Mouse (Mus musculus) kidney, adult 2 months (tissue): Measurements from ENCODE around the gene Pcca. TPM values are rescaled to one million over a fixed set of nuclear protein-coding genes. Genes with fewer than 3 reads are reported as not detected.

ENCODE experiments used
- DNase-seq: peaks from one replicate; pipeline ENCODE4 v3.0.0; 2021
- H3K27ac ChIP-seq: fragments of 200-500 bp; 2 replicates; pipeline ENCODE4 v1.5.1; 2012; ENCODE audit warnings: low read depth, low read length, control low read depth, inconsistent platforms; ENCODE audit not compliant: insufficient read depth
- H3K27me3 ChIP-seq: fragments of 200-500 bp; replicated peaks from 2 replicates; pipeline ENCODE4 v1.6.1; 2012; ENCODE audit warnings: mild to moderate bottlenecking, moderate library complexity, low read length, inconsistent platforms; ENCODE audit not compliant: control insufficient read depth, insufficient read depth
- H3K36me3 ChIP-seq: fragments of 200-500 bp; 2 replicates; pipeline ENCODE4 v1.6.1; 2012; ENCODE audit warnings: mild to moderate bottlenecking, moderate library complexity, low read length, inconsistent platforms; ENCODE audit not compliant: control insufficient read depth, insufficient read depth
- H3K4me1 ChIP-seq: fragments of 200-500 bp; 2 replicates; pipeline ENCODE4 v1.6.1; 2011; ENCODE audit warnings: low read length; ENCODE audit not compliant: control insufficient read depth, insufficient read depth
- H3K4me3 ChIP-seq: fragments of 200-500 bp; 2 replicates; pipeline ENCODE4 v1.5.1; 2011; ENCODE audit warnings: mild to moderate bottlenecking, low read depth, low read length, control low read depth; ENCODE audit not compliant: insufficient read depth
- CTCF ChIP-seq: fragments of 200-500 bp; conservative IDR thresholded peaks from 2 replicates; pipeline ENCODE4 v1.5.1; 2011; ENCODE audit warnings: low read depth, mild to moderate bottlenecking, control low read depth, low read length, moderate library complexity, mixed read lengths; ENCODE audit not compliant: insufficient read depth, insufficient read length
- POLR2A ChIP-seq: fragments of 200-500 bp; IDR thresholded peaks from one replicate; pipeline ENCODE4 v1.6.1; 2011; ENCODE audit warnings: low read depth, low read length, control low read depth
- WGBS: fragments of 180-500 bp; shearing (Covaris S2); methylation state at CpG from one replicate; pipeline ENCODE4 v1.1.7; 2018; 5-methylcytosine and 5-hydroxymethylcytosine counted together
- polyA plus RNA-seq: library from polyadenylated mRNA; depleted of rRNA; stranded (reverse); fragments of >200 nt; gene quantifications from 2 replicates; pipeline ENCODE4 v1.2.3, GENCODE M21; 2012

Pcca gene
- polyA plus RNA-seq, 1 experiment = 77.1 TPM

DNA sequence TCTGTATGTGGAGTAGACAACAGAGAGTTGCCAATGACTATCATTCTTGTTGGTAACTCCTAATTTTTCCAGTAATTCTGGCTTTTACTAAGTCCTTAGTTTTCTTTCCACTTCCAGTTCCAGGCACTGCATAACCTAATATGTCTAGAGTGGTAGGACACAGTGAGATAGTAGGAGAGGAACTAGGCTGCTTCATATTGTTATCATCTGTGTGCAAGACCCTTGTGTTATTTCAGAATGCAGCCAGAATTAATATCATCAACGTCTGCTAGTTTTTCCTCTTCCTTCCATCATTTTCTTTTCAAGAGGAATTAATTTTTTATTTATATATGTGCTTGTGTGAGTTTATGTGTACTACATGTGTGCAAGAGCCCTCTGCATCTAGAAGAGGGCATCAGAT, 114.1 kb downstream of the Pcca start:
- Histone ChIP-seq H3K27me3 (no peaks in the 10 kb centered on the region), H3K27ac (no peak overlapping the region), H3K36me3 (peaks cover 2% of the 10 kb centered on the region; the same call in 1 of the 2 replicates), H3K4me3 (no peak overlapping the region), H3K4me1 (no peaks in the 10 kb centered on the region)
- TF ChIP-seq CTCF (no peak), POLR2A (no peak)
- no peak for DNase-seq
- WGBS = 84% methylated on average over 1 of the region's 1 CpGs

DNA sequence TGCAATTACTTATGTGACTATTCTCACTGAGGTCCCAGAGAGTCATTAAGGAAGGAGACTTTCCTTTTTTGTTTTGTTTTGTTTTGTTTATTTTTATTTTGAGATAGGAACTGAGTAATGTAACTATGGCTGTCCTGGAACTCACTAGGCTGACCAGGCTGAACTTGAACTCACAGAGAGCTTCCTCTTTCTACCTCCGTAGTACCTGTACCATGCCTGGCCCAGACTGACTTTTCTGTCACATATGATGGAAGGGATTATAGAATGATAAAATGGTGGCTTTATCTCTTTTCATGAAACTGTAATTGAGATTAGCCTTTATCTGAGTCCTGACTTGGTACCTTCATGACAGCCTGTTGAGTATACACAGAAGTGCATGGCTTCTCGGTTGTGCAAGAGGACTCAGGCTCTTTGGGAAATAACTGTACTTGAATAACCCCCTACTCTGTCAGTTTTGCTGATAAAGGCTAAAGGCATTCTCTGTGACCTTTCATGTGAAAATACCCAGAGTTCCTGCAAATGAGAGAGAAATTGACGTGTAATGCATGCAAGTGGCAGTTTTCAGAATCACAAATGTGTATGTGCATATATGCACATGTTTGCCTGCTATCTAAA, 115.3 kb downstream of the Pcca start:
- no peak for DNase-seq
- 82% methylated on average over 3 of the region's 3 CpGs for WGBS

DNA sequence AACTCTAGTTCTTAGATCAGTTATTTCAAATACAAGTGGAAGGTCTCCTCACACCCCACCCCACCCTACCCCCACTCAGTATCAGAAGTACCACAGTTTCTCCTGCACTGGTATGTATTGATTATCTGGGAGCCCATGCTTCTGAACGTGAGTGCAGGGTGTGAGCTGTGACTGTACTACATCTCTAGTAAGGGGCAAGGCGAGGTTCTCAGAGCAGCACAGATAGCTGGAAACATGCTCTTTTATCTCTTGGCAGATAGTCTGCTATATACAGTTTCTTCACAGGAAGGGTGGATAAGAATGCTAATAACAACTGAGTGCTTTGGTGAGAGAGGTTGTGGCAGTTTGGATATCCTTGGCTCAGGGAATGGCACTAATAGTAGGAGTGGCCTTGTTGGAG, 117.6 kb downstream of the Pcca start:
- 92% methylated on average over 2 of the region's 2 CpGs for WGBS

More for the DNA sequence above, 115.3 kb downstream of the Pcca start:
- Histone ChIP-seq H3K4me1 (no peaks in the 10 kb centered on the region), H3K27ac (no peak overlapping the region), H3K36me3 (peaks cover 2% of the 10 kb centered on the region; the same call in 1 of the 2 replicates), H3K27me3 (no peaks in the 10 kb centered on the region), H3K4me3 (no peak overlapping the region)
- TF ChIP-seq POLR2A = no peak
- TF ChIP-seq CTCF = no peak

DNA sequence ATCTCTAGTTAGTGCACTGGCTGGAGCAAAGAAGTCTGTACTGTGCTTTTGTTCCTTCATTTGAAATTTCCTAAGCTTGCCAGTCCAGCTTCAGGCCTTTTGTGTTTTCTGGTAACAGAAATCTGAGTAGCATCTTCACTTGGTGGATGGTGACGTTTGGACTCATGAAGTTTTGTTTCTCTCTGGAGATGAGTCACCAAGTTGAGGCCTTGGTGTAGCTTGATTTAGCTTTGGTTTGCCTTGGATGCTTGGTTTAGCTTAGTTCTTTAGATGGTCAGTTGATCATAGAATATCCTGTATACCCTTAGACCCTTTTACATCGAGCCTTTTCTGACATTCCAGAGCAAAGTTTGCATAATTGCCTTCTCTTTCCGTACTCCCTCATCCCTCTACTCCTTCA, 141.5 kb downstream of the Pcca start:
- Histone ChIP-seq H3K36me3 (no peaks in the 10 kb centered on the region; the same call in 1 of the 2 replicates), H3K27ac (no peak overlapping the region), H3K4me3 (no peak overlapping the region), H3K27me3 (no peaks in the 10 kb centered on the region), H3K4me1 (no peaks in the 10 kb centered on the region)
- TF ChIP-seq POLR2A (no peak), CTCF (no peak)
- no peak for DNase-seq
- WGBS = 84% methylated on average over 3 of the region's 3 CpGs

More for the DNA sequence above, 117.6 kb downstream of the Pcca start:
- Histone ChIP-seq H3K36me3 (peaks cover 2% of the 10 kb centered on the region; the same call in 1 of the 2 replicates), H3K27ac (no peak overlapping the region), H3K4me3 (no peak overlapping the region), H3K4me1 (no peaks in the 10 kb centered on the region), H3K27me3 (no peaks in the 10 kb centered on the region)
- TF ChIP-seq POLR2A (no peak), CTCF (no peak)
- DNase-seq = no peak

DNA sequence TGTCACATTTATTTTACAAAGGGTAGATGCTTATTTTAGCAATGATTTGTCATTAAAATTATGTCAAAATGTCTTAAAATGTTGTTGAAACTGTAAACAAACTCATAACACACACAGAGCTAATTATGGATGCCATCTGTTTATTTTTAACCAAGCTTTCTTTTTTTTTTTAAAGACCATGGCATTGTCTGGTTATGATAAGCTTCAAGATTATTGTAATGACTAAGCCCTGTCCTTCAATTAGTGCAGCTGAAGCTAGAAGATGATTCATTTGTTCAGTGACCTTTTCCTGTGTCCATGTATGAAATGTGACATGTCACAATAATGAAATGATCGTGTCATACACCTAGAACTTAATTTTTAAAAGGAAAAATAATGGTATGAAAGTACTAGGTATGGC, 149.5 kb downstream of the Pcca start:
- 73% methylated on average over 1 of the region's 1 CpGs for WGBS
- H3K4me1 ChIP-seq = no peaks in the 10 kb centered on the region
- TF ChIP-seq POLR2A (no peak), CTCF (no peak)
- H3K27ac ChIP-seq = no peak overlapping the region
- H3K27me3 ChIP-seq = no peaks in the 10 kb centered on the region
- no peaks in the 10 kb centered on the region; the same call in 1 of the 2 replicates for H3K36me3 ChIP-seq
- no peak for DNase-seq
- no peak overlapping the region for H3K4me3 ChIP-seq

DNA sequence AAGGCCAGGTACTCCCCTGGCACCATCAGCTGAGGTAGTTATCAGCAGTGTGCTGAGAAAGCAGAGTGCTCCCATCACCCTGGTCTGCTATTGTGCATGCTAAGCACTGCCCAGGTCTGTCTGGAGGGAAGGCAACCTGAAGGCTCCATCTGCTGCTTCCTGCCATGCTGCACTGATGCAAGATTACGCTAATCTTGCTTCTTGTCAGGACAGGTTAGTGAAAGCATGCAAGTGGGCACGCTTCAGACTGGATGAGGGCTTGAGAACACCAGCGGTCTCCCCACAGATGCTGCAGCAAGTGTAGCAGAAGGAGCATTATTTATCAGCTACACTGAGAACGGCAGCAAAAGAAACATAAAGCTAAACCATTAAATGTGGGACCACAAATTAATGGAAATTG, 150.1 kb downstream of the Pcca start:
- DNase-seq = no peak

DNA sequence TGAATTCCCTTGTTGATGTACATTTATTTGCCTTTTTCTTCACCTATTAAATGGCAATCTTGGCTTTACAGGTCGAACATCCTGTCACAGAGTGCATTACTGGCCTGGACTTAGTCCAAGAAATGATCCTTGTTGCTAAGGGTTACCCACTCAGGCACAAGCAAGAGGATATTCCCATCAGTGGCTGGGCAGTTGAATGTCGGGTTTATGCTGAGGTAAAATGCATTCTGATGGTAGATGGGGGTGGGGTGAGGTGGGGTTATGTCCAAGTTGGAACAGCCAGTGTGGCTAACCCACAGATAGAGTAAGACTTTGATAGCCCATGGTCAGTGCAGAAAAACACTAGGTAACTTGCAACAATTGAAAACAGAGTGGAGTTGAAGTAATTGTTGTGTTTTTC, 150.7 kb downstream of the Pcca start:
- Histone ChIP-seq H3K4me3 (no peak overlapping the region), H3K4me1 (no peaks in the 10 kb centered on the region), H3K27ac (no peak overlapping the region), H3K36me3 (no peaks in the 10 kb centered on the region), H3K27me3 (no peaks in the 10 kb centered on the region)
- DNase-seq = peak; percentile 15
- TF ChIP-seq POLR2A (no peak), CTCF (no peak)
- WGBS = 18% methylated on average over 2 of the region's 2 CpGs

More for the DNA sequence above, 150.1 kb downstream of the Pcca start:
- Histone ChIP-seq H3K27ac (no peak overlapping the region), H3K27me3 (no peaks in the 10 kb centered on the region), H3K36me3 (no peaks in the 10 kb centered on the region; the same call in 1 of the 2 replicates), H3K4me1 (no peaks in the 10 kb centered on the region), H3K4me3 (no peak overlapping the region)
- WGBS = 88% methylated on average over 4 of the region's 4 CpGs
- TF ChIP-seq CTCF (no peak), POLR2A (no peak)
